Mouse (Mus musculus): Measurements from ENCODE around the gene Gm4969. TPM values are rescaled to one million over a fixed set of nuclear protein-coding genes. Genes with fewer than 3 reads are reported as not detected.

Gm4969 gene
- polyA plus RNA-seq, 1 experiment from 2014 or later, result 4.4 TPM

GRCm38 (mm10) chr7:19092381-19093173, 25.6 kb downstream of the Gm4969 start:
- H3K4me1 ChIP-seq, result peaks cover 43% of the 10 kb centered on the region

GRCm38 (mm10) chr7:19091913-19092312, 26.3 kb downstream of the Gm4969 start:
- peaks cover 37% of the 10 kb centered on the region for H3K36me3 ChIP-seq
- peak overlapping the region; percentile 85; the same call in 1 of the 2 replicates for H3K4me3 ChIP-seq
- no peak for ATAC-seq (ENCODE audit: insufficient number of reproducible peaks, insufficient read depth, low FRiP score, low TSS enrichment, low read depth)
- H3K4me1 ChIP-seq, result peaks cover 36% of the 10 kb centered on the region
- peak overlapping the region; percentile 95 for H3K27ac ChIP-seq
- WGBS, result 31% methylated on average over 17 of the region's 17 CpGs
- H3K4me2 ChIP-seq, result peak overlapping the region; percentile 91
- H3K9me3 ChIP-seq, result no peaks in the 10 kb centered on the region
- H3K27me3 ChIP-seq, result peaks cover 7% of the 10 kb centered on the region
- peak overlapping the region; percentile 74 for H3K9ac ChIP-seq

More at GRCm38 (mm10) chr7:19092381-19093173, 25.6 kb downstream of the Gm4969 start:
- ATAC-seq (ENCODE audit: insufficient number of reproducible peaks, insufficient read depth, low FRiP score, low TSS enrichment, low read depth), result peak; percentile 63
- H3K27ac ChIP-seq, result peak overlapping the region; percentile 95
- peak overlapping the region; percentile 85 for H3K4me3 ChIP-seq
- WGBS, result 3% methylated on average over 38 of the region's 38 CpGs
- peak overlapping the region; percentile 91 for H3K4me2 ChIP-seq
- H3K9ac ChIP-seq, result peak overlapping the region; percentile 74
- H3K27me3 ChIP-seq, result peaks cover 7% of the 10 kb centered on the region
- peaks cover 38% of the 10 kb centered on the region for H3K36me3 ChIP-seq
- H3K9me3 ChIP-seq, result no peaks in the 10 kb centered on the region

- WGBS, result 36% methylated on average over 10 of the region's 10 CpGs
- H3K27ac ChIP-seq, result no peak overlapping the region
- H3K4me2 ChIP-seq, result no peak overlapping the region
- no peak overlapping the region for H3K9ac ChIP-seq
- H3K4me1 ChIP-seq, result peaks cover 53% of the 10 kb centered on the region
- H3K36me3 ChIP-seq, result peaks cover 41% of the 10 kb centered on the region
- H3K4me3 ChIP-seq, result 0 out of 2 replicates have a peak overlapping the region, but pooled peaks have one; percentile 3
- H3K27me3 ChIP-seq, result peaks cover 7% of the 10 kb centered on the region
- no peak for ATAC-seq (ENCODE audit: insufficient number of reproducible peaks, insufficient read depth, low FRiP score, low TSS enrichment, low read depth)
- no peaks in the 10 kb centered on the region for H3K9me3 ChIP-seq
These were observed 29.4 kb downstream of the Gm4969 start for GRCm38 (mm10) chr7:19088813-19089212.

GRCm38 (mm10) chr7:19086760-19087159, 31.4 kb downstream of the Gm4969 start:
- peaks cover 62% of the 10 kb centered on the region for H3K36me3 ChIP-seq
- H3K4me3 ChIP-seq, result no peak overlapping the region
- peaks cover 7% of the 10 kb centered on the region for H3K27me3 ChIP-seq
- no peak for ATAC-seq (ENCODE audit: insufficient number of reproducible peaks, insufficient read depth, low FRiP score, low TSS enrichment, low read depth)
- H3K9me3 ChIP-seq, result no peaks in the 10 kb centered on the region
- peaks cover 54% of the 10 kb centered on the region for H3K4me1 ChIP-seq
- WGBS, result 63% methylated on average over 18 of the region's 18 CpGs
- no peak overlapping the region for H3K4me2 ChIP-seq
- no peak overlapping the region for H3K27ac ChIP-seq
- no peak overlapping the region for H3K9ac ChIP-seq

GRCm38 (mm10) chr7:19086042-19086441, 32.1 kb downstream of the Gm4969 start:
- no peak for ATAC-seq (ENCODE audit: insufficient number of reproducible peaks, insufficient read depth, low FRiP score, low TSS enrichment, low read depth)
- Histone ChIP-seq H3K4me2 (peak overlapping the region; percentile 37), H3K27me3 (peaks cover 3% of the 10 kb centered on the region; the same call in 1 of the 2 replicates), H3K9me3 (no peaks in the 10 kb centered on the region), H3K9ac (peak overlapping the region; percentile 44; the same call in 1 of the 2 replicates), H3K36me3 (peaks cover 68% of the 10 kb centered on the region), H3K27ac (0 out of 2 replicates have a peak overlapping the region, but pooled peaks have one; percentile 39), H3K4me1 (peaks cover 46% of the 10 kb centered on the region), H3K4me3 (0 out of 2 replicates have a peak overlapping the region, but pooled peaks have one; percentile 3)
- WGBS, result 16% methylated on average over 14 of the region's 14 CpGs

GRCm38 (mm10) chr7:19085495-19085894, 32.7 kb downstream of the Gm4969 start:
- H3K4me1 ChIP-seq, result peaks cover 46% of the 10 kb centered on the region
- no peaks in the 10 kb centered on the region for H3K27me3 ChIP-seq
- peak overlapping the region; percentile 37 for H3K4me2 ChIP-seq
- peak overlapping the region; percentile 44 for H3K9ac ChIP-seq
- ATAC-seq (ENCODE audit: insufficient number of reproducible peaks, insufficient read depth, low FRiP score, low TSS enrichment, low read depth), result no peak
- H3K4me3 ChIP-seq, result 0 out of 2 replicates have a peak overlapping the region, but pooled peaks have one; percentile 3
- no peaks in the 10 kb centered on the region for H3K9me3 ChIP-seq
- peak overlapping the region; percentile 39; the same call in 1 of the 2 replicates for H3K27ac ChIP-seq
- 12% methylated on average over 6 of the region's 6 CpGs for WGBS
- peaks cover 68% of the 10 kb centered on the region for H3K36me3 ChIP-seq

- no peak overlapping the region for H3K4me2 ChIP-seq
- H3K9ac ChIP-seq, result peak overlapping the region; percentile 44; the same call in 1 of the 2 replicates
- peak overlapping the region; percentile 39; the same call in 1 of the 2 replicates for H3K27ac ChIP-seq
- peaks cover 46% of the 10 kb centered on the region for H3K4me1 ChIP-seq
- peaks cover 68% of the 10 kb centered on the region for H3K36me3 ChIP-seq
- H3K9me3 ChIP-seq, result no peaks in the 10 kb centered on the region
- no peak overlapping the region for H3K4me3 ChIP-seq
- 24% methylated on average over 9 of the region's 9 CpGs for WGBS
- no peaks in the 10 kb centered on the region for H3K27me3 ChIP-seq
- no peak; the same call in 1 of the 2 replicates for ATAC-seq (ENCODE audit: insufficient number of reproducible peaks, insufficient read depth, low FRiP score, low TSS enrichment, low read depth)
These were observed 33.2 kb downstream of the Gm4969 start for GRCm38 (mm10) chr7:19084921-19085473.

GRCm38 (mm10) chr7:19084277-19084771, 33.8 kb downstream of the Gm4969 start:
- H3K9ac ChIP-seq, result no peak overlapping the region
- H3K36me3 ChIP-seq, result peaks cover 74% of the 10 kb centered on the region
- WGBS, result 67% methylated on average over 6 of the region's 6 CpGs
- no peaks in the 10 kb centered on the region for H3K27me3 ChIP-seq
- H3K4me3 ChIP-seq, result 0 out of 2 replicates have a peak overlapping the region, but pooled peaks have one; percentile 0
- H3K9me3 ChIP-seq, result no peaks in the 10 kb centered on the region
- no peak for ATAC-seq (ENCODE audit: insufficient number of reproducible peaks, insufficient read depth, low FRiP score, low TSS enrichment, low read depth)
- peaks cover 46% of the 10 kb centered on the region for H3K4me1 ChIP-seq
- 0 out of 2 replicates have a peak overlapping the region, but pooled peaks have one; percentile 16 for H3K27ac ChIP-seq
- H3K4me2 ChIP-seq, result peak overlapping the region; percentile 33

GRCm38 (mm10) chr7:19083701-19084100, 34.5 kb downstream of the Gm4969 start, which contains the start of gene Dmpk:
Gene Dmpk (plus strand): TSS chr7:19083849.
- no peak for ATAC-seq (ENCODE audit: insufficient number of reproducible peaks, insufficient read depth, low FRiP score, low TSS enrichment, low read depth)
- Histone ChIP-seq H3K36me3 (peaks cover 75% of the 10 kb centered on the region), H3K4me3 (0 out of 2 replicates have a peak within 1 kb of the TSS, but pooled peaks have one; percentile 0), H3K27me3 (no peaks in the 10 kb centered on the region), H3K9me3 (no peaks in the 10 kb centered on the region), H3K27ac (peak within 1 kb of the TSS; percentile 16; the same call in 1 of the 2 replicates), H3K9ac (peak within 1 kb of the TSS; percentile 40; the same call in 1 of the 2 replicates), H3K4me1 (peaks cover 46% of the 10 kb centered on the region), H3K4me2 (peak within 1 kb of the TSS; percentile 33)
- WGBS, result 53% methylated on average over 10 of the region's 10 CpGs

- ATAC-seq (ENCODE audit: insufficient number of reproducible peaks, insufficient read depth, low FRiP score, low TSS enrichment, low read depth), result no peak
- 0 out of 2 replicates have a peak overlapping the region, but pooled peaks have one; percentile 33 for H3K4me2 ChIP-seq
- no peak overlapping the region for H3K9ac ChIP-seq
- no peaks in the 10 kb centered on the region for H3K9me3 ChIP-seq
- no peaks in the 10 kb centered on the region for H3K27me3 ChIP-seq
- H3K27ac ChIP-seq, result no peak overlapping the region
- peaks cover 47% of the 10 kb centered on the region for H3K4me1 ChIP-seq
- no peak overlapping the region for H3K4me3 ChIP-seq
- 57% methylated on average over 6 of the region's 6 CpGs for WGBS
- peaks cover 75% of the 10 kb centered on the region for H3K36me3 ChIP-seq
These were observed 35.1 kb downstream of the Gm4969 start for GRCm38 (mm10) chr7:19083096-19083495.

- H3K9ac ChIP-seq, result peak overlapping the region; percentile 32; the same call in 1 of the 2 replicates
- H3K4me3 ChIP-seq, result no peak overlapping the region
- H3K27me3 ChIP-seq, result no peaks in the 10 kb centered on the region
- 85% methylated on average over 4 of the region's 4 CpGs for WGBS
- H3K4me2 ChIP-seq, result no peak overlapping the region
- peaks cover 69% of the 10 kb centered on the region for H3K36me3 ChIP-seq
- H3K27ac ChIP-seq, result no peak overlapping the region
- peaks cover 56% of the 10 kb centered on the region for H3K4me1 ChIP-seq
- no peak for ATAC-seq (ENCODE audit: insufficient number of reproducible peaks, insufficient read depth, low FRiP score, low TSS enrichment, low read depth)
- no peaks in the 10 kb centered on the region for H3K9me3 ChIP-seq
These were observed 36.0 kb downstream of the Gm4969 start for GRCm38 (mm10) chr7:19082171-19082570.
